Mouse (Mus musculus) C2C12 (cell line): ENCODE measurements around the gene Rufy2. TPM values are rescaled to one million over a fixed set of nuclear protein-coding genes. Genes with fewer than 3 reads are reported as not detected.

Experiments
- H3K27me3 ChIP-seq: one replicate; pipeline ENCODE4 v1.6.1; 2011; ENCODE audit not compliant: control insufficient read depth, insufficient read depth, insufficient read length
- H3K36me3 ChIP-seq: one replicate; pipeline ENCODE4 v1.6.1; 2011; ENCODE audit not compliant: control insufficient read depth, insufficient read depth
- H3K4me3 ChIP-seq: one replicate; pipeline ENCODE4 v1.5.1; 2011; ENCODE audit warnings: mild to moderate bottlenecking, control low read depth; ENCODE audit not compliant: poor library complexity, insufficient read depth, severe bottlenecking
- H3K79me2 ChIP-seq: one replicate; pipeline ENCODE4 v1.6.1; 2011; ENCODE audit not compliant: control insufficient read depth, insufficient read depth
- H3K79me3 ChIP-seq: one replicate; pipeline ENCODE4 v1.6.1; 2011; ENCODE audit warnings: low read depth, control low read depth
- H3ac ChIP-seq: one replicate; pipeline ENCODE3; 2011; ENCODE audit warnings: low read depth; ENCODE audit not compliant: control insufficient read depth, insufficient read length
- CEBPB ChIP-seq: IDR thresholded peaks from one replicate; pipeline ENCODE4 v1.6.1; 2011; ENCODE audit warnings: low read depth, mild to moderate bottlenecking, control low read depth, moderate library complexity
- CTCF ChIP-seq: IDR thresholded peaks from one replicate; pipeline ENCODE4 v1.5.1; 2011; ENCODE audit not compliant: control insufficient read depth, insufficient read depth, insufficient read length
- FOSL1 ChIP-seq: IDR thresholded peaks from one replicate; pipeline ENCODE4 v1.8.0; 2011; ENCODE audit warnings: mild to moderate bottlenecking, low read length; ENCODE audit not compliant: poor library complexity, insufficient read depth, severe bottlenecking
- MAX ChIP-seq: IDR thresholded peaks from one replicate; pipeline ENCODE4 v1.6.1; 2011; ENCODE audit warnings: mild to moderate bottlenecking, control low read depth
- MYOD1 ChIP-seq: IDR thresholded peaks from one replicate; pipeline ENCODE4 v1.6.1; 2011; ENCODE audit warnings: low read depth; ENCODE audit not compliant: control insufficient read depth, insufficient read length
- MYOG ChIP-seq: IDR thresholded peaks from one replicate; pipeline ENCODE4 v1.6.1; 2011; ENCODE audit not compliant: control insufficient read depth, insufficient read length; ENCODE audit errors: extremely low read depth
- USF1 ChIP-seq: IDR thresholded peaks from one replicate; pipeline ENCODE4 v1.6.1; 2011; ENCODE audit warnings: low read depth, mild to moderate bottlenecking, control low read depth, moderate library complexity
- polyA plus RNA-seq: library from polyadenylated mRNA; unstranded; fragments of >200 nt; fragmentation: generic; extraction: Trizol; gene quantifications from one replicate; pipeline ENCODE4 v1.2.1, GENCODE M21; 2012; ENCODE audit warnings: missing spikeins

Gene Rufy2
- polyA plus RNA-seq, 1 experiment, result 2.4 TPM

DNA sequence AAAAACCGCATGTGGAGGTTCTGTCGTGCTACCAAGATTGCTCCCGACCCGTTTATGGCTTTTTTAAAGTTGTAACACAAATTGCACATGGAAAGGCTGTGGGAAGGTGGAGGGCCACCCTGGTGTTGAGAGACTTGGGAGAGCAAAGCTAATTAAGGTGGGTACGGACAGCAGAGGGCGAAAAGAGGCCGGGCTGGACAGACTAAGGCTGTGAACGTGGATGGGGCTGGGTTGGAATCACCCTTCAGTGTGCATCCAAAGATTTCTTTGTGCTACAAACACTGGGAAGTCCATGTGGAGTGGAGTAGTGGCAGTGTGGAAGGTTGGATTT lies 44.5 kb downstream of the Rufy2 start:
- Histone ChIP-seq H3ac (peak overlapping the region; percentile 79), H3K4me3 (peak overlapping the region; percentile 72), H3K79me3 (peaks cover 34% of the 10 kb centered on the region), H3K36me3 (no peaks in the 10 kb centered on the region), H3K79me2 (peaks cover 41% of the 10 kb centered on the region), H3K27me3 (no peaks in the 10 kb centered on the region)
- TF ChIP-seq CEBPB, result no peak
- no peak for TF ChIP-seq FOSL1
- no peak for TF ChIP-seq CTCF
- no peak for TF ChIP-seq MYOG
- TF ChIP-seq MAX, result no peak
- no peak for TF ChIP-seq USF1
- TF ChIP-seq MYOD1, result no peak

DNA sequence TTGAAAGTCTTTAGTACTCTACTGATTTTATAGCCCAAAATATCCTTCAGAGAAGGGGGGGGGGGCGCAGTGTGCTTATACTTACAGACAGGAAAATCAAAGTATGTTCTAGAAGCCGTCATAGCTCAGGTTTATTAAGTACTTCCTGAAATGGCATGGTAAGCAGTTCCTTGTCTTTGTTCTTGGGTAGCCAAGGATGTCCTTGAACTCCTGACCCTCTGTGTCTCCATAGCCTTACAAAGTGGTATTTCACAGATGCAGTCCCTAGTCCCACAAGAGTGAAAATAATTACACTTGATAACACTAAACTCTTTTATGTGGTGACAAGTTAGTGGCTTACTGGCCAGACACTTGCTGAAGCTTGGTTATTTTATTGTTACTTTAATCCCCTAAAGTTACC lies 45.0 kb downstream of the Rufy2 start:
- Histone ChIP-seq H3K36me3 (no peaks in the 10 kb centered on the region), H3K79me2 (peaks cover 36% of the 10 kb centered on the region), H3ac (no peak overlapping the region), H3K79me3 (peaks cover 30% of the 10 kb centered on the region), H3K27me3 (no peaks in the 10 kb centered on the region), H3K4me3 (peak overlapping the region; percentile 72)
- no peak for TF ChIP-seq MYOG
- TF ChIP-seq USF1, result no peak
- TF ChIP-seq MYOD1, result no peak
- no peak for TF ChIP-seq MAX
- TF ChIP-seq CTCF, result no peak
- no peak for TF ChIP-seq FOSL1
- TF ChIP-seq CEBPB, result no peak

DNA sequence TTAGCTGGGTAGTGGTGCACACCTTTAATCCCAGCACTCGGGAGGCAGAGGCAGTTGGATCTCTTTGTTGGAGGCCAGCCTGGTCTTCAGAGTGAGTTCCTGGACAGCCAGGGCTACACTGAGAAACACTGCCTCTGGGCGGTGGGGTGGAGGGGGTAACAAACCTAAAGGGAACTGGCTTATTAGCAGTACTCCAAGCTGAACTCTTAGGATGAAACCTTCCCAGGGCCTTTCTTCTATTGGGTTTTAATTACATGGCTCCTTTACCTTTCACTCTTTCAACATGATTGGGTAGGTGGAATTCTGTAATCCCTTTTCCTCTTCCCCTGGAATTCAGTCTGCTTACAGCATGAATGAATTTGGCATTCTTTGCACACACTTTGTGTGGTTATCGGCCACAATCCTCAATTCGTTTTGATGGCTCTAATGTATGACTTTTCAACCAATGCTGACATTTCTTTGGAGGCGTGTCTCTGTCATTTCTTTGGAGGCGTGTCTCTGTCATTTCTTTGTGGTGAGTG lies 45.5 kb downstream of the Rufy2 start:
- peaks cover 25% of the 10 kb centered on the region for H3K79me3 ChIP-seq
- TF ChIP-seq MYOG (no peak), MYOD1 (no peak), MAX (no peak), CTCF (no peak), CEBPB (no peak), FOSL1 (no peak), USF1 (no peak)
- no peaks in the 10 kb centered on the region for H3K36me3 ChIP-seq
- no peaks in the 10 kb centered on the region for H3K27me3 ChIP-seq
- no peak overlapping the region for H3ac ChIP-seq
- no peak overlapping the region for H3K4me3 ChIP-seq
- H3K79me2 ChIP-seq, result peaks cover 31% of the 10 kb centered on the region

DNA sequence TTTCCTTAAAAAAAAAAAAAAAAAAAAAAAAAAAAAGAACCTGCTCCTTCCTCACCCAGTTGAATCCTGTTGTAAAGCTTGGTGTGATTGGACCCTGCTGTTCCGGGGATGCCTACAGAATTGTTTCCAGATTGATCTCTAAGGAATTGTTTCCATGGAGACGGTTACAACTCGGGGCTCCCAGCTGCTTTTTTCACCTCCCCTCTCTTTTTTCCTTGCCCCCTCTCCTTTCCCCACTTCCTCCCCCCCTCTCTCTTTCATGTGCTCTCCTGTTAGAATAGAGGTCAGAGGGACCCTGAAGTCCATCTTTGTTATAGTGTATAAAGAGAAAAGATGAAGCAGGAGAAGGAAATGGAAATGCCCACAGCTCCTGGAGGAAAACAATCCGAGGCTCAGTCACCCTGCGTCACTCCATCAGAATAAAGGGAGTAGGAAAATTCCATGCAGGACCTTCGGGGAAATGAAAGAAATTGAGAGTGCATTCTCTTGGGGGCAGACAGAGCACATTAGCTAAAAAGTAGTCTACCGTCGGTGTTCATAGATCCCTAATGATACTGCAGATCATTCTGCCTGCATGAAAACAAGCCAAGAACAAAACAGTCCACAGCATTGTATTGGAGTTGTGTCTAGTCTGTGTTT lies 46.3 kb downstream of the Rufy2 start:
- no peak overlapping the region for H3K4me3 ChIP-seq
- TF ChIP-seq CEBPB (no peak), FOSL1 (no peak), USF1 (no peak)
- H3K79me3 ChIP-seq, result peaks cover 18% of the 10 kb centered on the region
- no peaks in the 10 kb centered on the region for H3K27me3 ChIP-seq
- no peak overlapping the region for H3ac ChIP-seq
- H3K79me2 ChIP-seq, result peaks cover 23% of the 10 kb centered on the region
- H3K36me3 ChIP-seq, result no peaks in the 10 kb centered on the region

DNA sequence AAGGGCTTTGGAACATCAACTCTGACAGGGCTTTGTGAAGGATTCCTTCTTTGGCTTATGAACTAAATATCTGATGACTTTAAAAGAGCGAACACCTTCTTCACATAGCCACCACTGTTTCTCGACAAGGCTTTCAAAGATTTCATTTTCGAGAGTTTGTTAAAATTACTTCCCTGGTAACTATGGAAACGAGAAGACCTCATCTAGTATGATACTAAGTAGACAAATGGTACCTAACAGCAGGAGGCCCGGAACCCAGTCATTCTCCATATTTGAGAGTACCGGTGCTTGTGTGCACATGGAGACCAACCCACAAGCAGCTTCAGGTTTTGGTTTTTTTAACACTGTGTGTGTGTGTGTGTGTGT lies 46.8 kb downstream of the Rufy2 start:
- Histone ChIP-seq H3K4me3 (no peak overlapping the region), H3K36me3 (no peaks in the 10 kb centered on the region), H3K79me2 (peaks cover 18% of the 10 kb centered on the region), H3K79me3 (peaks cover 12% of the 10 kb centered on the region), H3K27me3 (no peaks in the 10 kb centered on the region), H3ac (no peak overlapping the region)
- TF ChIP-seq USF1 (no peak), MAX (no peak), FOSL1 (no peak), CEBPB (no peak), MYOD1 (no peak), MYOG (no peak), CTCF (no peak)

DNA sequence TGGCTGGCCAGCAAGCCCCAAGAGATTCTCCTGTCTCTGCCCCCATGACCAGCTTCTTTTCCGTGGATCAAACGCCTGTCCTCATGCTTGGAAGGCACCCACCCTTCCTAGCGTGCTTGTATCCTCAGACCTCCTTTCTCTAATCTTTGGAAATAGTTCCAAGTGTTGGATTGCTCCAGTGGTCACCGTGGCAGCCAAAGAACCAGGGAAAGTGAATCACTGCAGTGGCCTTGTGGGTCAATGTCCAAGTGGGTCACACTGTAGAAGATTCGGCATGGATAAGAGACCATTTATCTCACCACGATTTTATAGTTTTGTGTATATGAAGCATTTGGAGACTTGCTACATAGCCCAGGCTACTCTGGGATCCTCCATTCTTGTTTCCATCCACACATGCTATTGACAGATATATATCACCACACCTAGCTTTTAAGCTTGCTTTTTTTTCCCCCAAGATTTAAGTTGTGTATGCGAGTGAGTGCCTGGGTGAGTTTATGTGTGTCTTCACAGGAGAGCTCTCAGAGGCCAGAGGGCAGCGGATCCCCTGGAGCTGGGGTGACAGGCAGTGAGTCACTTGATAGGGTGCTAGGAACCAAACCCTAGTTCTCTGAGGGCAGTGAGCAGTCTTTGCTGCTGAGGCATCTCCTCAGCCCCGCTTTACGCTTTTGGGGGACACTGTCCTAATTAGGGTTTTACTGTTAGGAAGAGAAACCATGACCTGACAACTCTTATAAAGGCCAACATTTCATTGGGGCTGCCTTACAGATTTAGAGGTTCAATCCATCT lies 47.5 kb downstream of the Rufy2 start:
- no peaks in the 10 kb centered on the region for H3K27me3 ChIP-seq
- TF ChIP-seq MYOD1 (no peak), USF1 (no peak), MAX (no peak), FOSL1 (no peak), CEBPB (no peak), MYOG (no peak), CTCF (no peak)
- H3K79me2 ChIP-seq, result peaks cover 11% of the 10 kb centered on the region
- H3K36me3 ChIP-seq, result no peaks in the 10 kb centered on the region
- H3ac ChIP-seq, result no peak overlapping the region
- H3K4me3 ChIP-seq, result no peak overlapping the region
- peaks cover 5% of the 10 kb centered on the region for H3K79me3 ChIP-seq
